Mouse (Mus musculus) embryonic facial prominence, embryonic 11.5 days (tissue): Measurements from ENCODE around the gene Rgl3. TPM values are rescaled to one million over a fixed set of nuclear protein-coding genes. Genes with fewer than 3 reads are reported as not detected.

Experiments used
- ATAC-seq: fragments of 200-750 bp; cut with Nextera tagmentation; replicated peaks from 2 replicates; pipeline ENCODE4 v1.8.0; 2017; ENCODE audit warnings: low read depth; ENCODE audit not compliant: insufficient number of reproducible peaks, low FRiP score, low TSS enrichment
- DNase-seq: peaks from one replicate; pipeline ENCODE4 v3.0.0-alpha.2; 2015; ENCODE audit warnings: low spot score
- H3K27ac ChIP-seq: fragments of 300-500 bp; sonication (generic); replicated peaks from 2 replicates; pipeline ENCODE4 v1.5.1; 2014; ENCODE audit warnings: mild to moderate bottlenecking, low read depth, low read length, control low read depth
- H3K27me3 ChIP-seq: fragments of 300-500 bp; sonication (generic); 2 replicates; pipeline ENCODE4 v1.6.1; 2014; ENCODE audit warnings: mild to moderate bottlenecking, low read length, moderate library complexity, mixed read lengths; ENCODE audit not compliant: control insufficient read depth, insufficient read depth
- H3K36me3 ChIP-seq: fragments of 300-500 bp; sonication (generic); replicated peaks from 2 replicates; pipeline ENCODE4 v1.6.1; 2014; ENCODE audit warnings: low read depth, mild to moderate bottlenecking, low read length, moderate library complexity, mixed read lengths; ENCODE audit not compliant: control insufficient read depth, insufficient read depth
- H3K4me1 ChIP-seq: fragments of 300-500 bp; sonication (generic); 2 replicates; pipeline ENCODE4 v1.6.1; 2014; ENCODE audit warnings: low read length, mixed read lengths; ENCODE audit not compliant: control insufficient read depth, insufficient read depth
- H3K4me2 ChIP-seq: fragments of 300-500 bp; sonication (generic); 2 replicates; pipeline ENCODE4 v1.6.1; 2014; ENCODE audit warnings: low read depth, mild to moderate bottlenecking, control low read depth, low read length, moderate library complexity
- H3K4me3 ChIP-seq: fragments of 300-500 bp; sonication (generic); 2 replicates; pipeline ENCODE4 v1.5.1; 2014; ENCODE audit warnings: low read depth, low read length, control low read depth
- H3K9ac ChIP-seq: fragments of 300-500 bp; sonication (generic); replicated peaks from 2 replicates; pipeline ENCODE4 v1.6.1; 2014; ENCODE audit warnings: mild to moderate bottlenecking, control low read depth, low read length
- H3K9me3 ChIP-seq: fragments of 300-500 bp; sonication (generic); replicated peaks from 2 replicates; pipeline ENCODE4 v1.6.1; 2016; ENCODE audit warnings: mild to moderate bottlenecking, low read length, inconsistent platforms, mixed read lengths; ENCODE audit not compliant: control insufficient read depth
- WGBS: fragments of 180-500 bp; shearing (Covaris S2); extraction: QIAGEN DNeasy Blood & Tissue Kit; methylation state at CpG from one replicate; pipeline ENCODE4 v1.1.7; 2014; 5-methylcytosine and 5-hydroxymethylcytosine counted together
- polyA plus RNA-seq: library from polyadenylated mRNA; unstranded; fragments of >200 nt; fragmentation: Nextera tagmentation; extraction: Ambion mirVana; gene quantifications from 2 replicates; pipeline ENCODE4 v1.2.1, GENCODE M21; 2014

The Rgl3 gene
- polyA plus RNA-seq, 1 experiment from 2014 or later: 1.0 TPM

GRCm38 (mm10) chr9:21938234-21938855 lies 50.9 kb downstream of the Rgl3 start:
- no peak overlapping the region for H3K4me2 ChIP-seq
- no peaks in the 10 kb centered on the region for H3K9me3 ChIP-seq
- no peak overlapping the region for H3K27ac ChIP-seq
- H3K36me3 ChIP-seq: no peaks in the 10 kb centered on the region
- no peak overlapping the region for H3K4me3 ChIP-seq
- 84% methylated on average over 4 of the region's 4 CpGs for WGBS
- no peaks in the 10 kb centered on the region for H3K4me1 ChIP-seq
- no peak for DNase-seq
- no peak overlapping the region for H3K9ac ChIP-seq
- H3K27me3 ChIP-seq: no peaks in the 10 kb centered on the region
- ATAC-seq: no peak

- H3K36me3 ChIP-seq: no peaks in the 10 kb centered on the region
- H3K9me3 ChIP-seq: no peaks in the 10 kb centered on the region
- DNase-seq (no peak), ATAC-seq (no peak; the same call in 1 of the 2 replicates)
- no peak overlapping the region for H3K9ac ChIP-seq
- no peak overlapping the region for H3K27ac ChIP-seq
- WGBS: 78% methylated on average over 4 of the region's 4 CpGs
- no peaks in the 10 kb centered on the region for H3K27me3 ChIP-seq
- no peak overlapping the region for H3K4me3 ChIP-seq
- H3K4me1 ChIP-seq: no peaks in the 10 kb centered on the region
- peak overlapping the region; percentile 25; the same call in 1 of the 2 replicates for H3K4me2 ChIP-seq
Observed at GRCm38 (mm10) chr9:21937711-21938175, 51.5 kb downstream of the Rgl3 start.

GRCm38 (mm10) chr9:21936692-21937570 lies 52.3 kb downstream of the Rgl3 start, which contains the start of gene Plppr2:
TSS of gene Plppr2 (plus strand) at chr9:21937033.
- H3K9me3 ChIP-seq: no peaks in the 10 kb centered on the region
- H3K4me3 ChIP-seq: peak within 1 kb of the TSS; percentile 51
- peak within 1 kb of the TSS; percentile 84 for H3K4me2 ChIP-seq
- H3K36me3 ChIP-seq: no peaks in the 10 kb centered on the region
- ATAC-seq (peak; percentile 93), DNase-seq (peak; percentile 98)
- no peaks in the 10 kb centered on the region for H3K4me1 ChIP-seq
- H3K9ac ChIP-seq: peak within 1 kb of the TSS; percentile 69
- H3K27ac ChIP-seq: no peak within 1 kb of the TSS
- 3% methylated on average over 42 of the region's 43 CpGs for WGBS
- H3K27me3 ChIP-seq: no peaks in the 10 kb centered on the region

GRCm38 (mm10) chr9:21935466-21936131 lies 53.6 kb downstream of the Rgl3 start:
- Histone ChIP-seq H3K9ac (no peak overlapping the region), H3K4me2 (no peak overlapping the region), H3K9me3 (no peaks in the 10 kb centered on the region), H3K36me3 (no peaks in the 10 kb centered on the region), H3K4me3 (no peak overlapping the region), H3K27me3 (no peaks in the 10 kb centered on the region), H3K27ac (no peak overlapping the region), H3K4me1 (no peaks in the 10 kb centered on the region)
- DNase-seq (no peak), ATAC-seq (no peak)
- 82% methylated on average over 7 of the region's 7 CpGs for WGBS

GRCm38 (mm10) chr9:21934021-21934420 lies 55.2 kb downstream of the Rgl3 start:
- ATAC-seq (no peak), DNase-seq (no peak)
- H3K4me3 ChIP-seq: no peak overlapping the region
- WGBS: 88% methylated on average over 12 of the region's 12 CpGs
- no peak overlapping the region for H3K27ac ChIP-seq
- H3K9me3 ChIP-seq: no peaks in the 10 kb centered on the region
- H3K9ac ChIP-seq: no peak overlapping the region
- H3K4me1 ChIP-seq: no peaks in the 10 kb centered on the region
- no peak overlapping the region for H3K4me2 ChIP-seq
- H3K36me3 ChIP-seq: no peaks in the 10 kb centered on the region
- no peaks in the 10 kb centered on the region for H3K27me3 ChIP-seq

- Histone ChIP-seq H3K9me3 (no peaks in the 10 kb centered on the region), H3K27me3 (no peaks in the 10 kb centered on the region), H3K4me3 (no peak overlapping the region), H3K4me1 (no peaks in the 10 kb centered on the region), H3K27ac (no peak overlapping the region), H3K36me3 (no peaks in the 10 kb centered on the region), H3K9ac (no peak overlapping the region), H3K4me2 (no peak overlapping the region)
- ATAC-seq: no peak
- whole genome bisulfite sequencing: 53% methylated on average over 12 of the region's 12 CpGs
- DNase-seq: no peak
Observed at GRCm38 (mm10) chr9:21932445-21933137, 56.7 kb downstream of the Rgl3 start.

GRCm38 (mm10) chr9:21932006-21932405 lies 57.2 kb downstream of the Rgl3 start:
- H3K9me3 ChIP-seq: no peaks in the 10 kb centered on the region
- H3K4me3 ChIP-seq: no peak overlapping the region
- H3K9ac ChIP-seq: no peak overlapping the region
- no peaks in the 10 kb centered on the region for H3K27me3 ChIP-seq
- no peaks in the 10 kb centered on the region for H3K4me1 ChIP-seq
- ATAC-seq: no peak
- no peak for DNase-seq
- H3K27ac ChIP-seq: no peak overlapping the region
- H3K36me3 ChIP-seq: no peaks in the 10 kb centered on the region
- H3K4me2 ChIP-seq: no peak overlapping the region
- WGBS: 67% methylated on average over 2 of the region's 2 CpGs
